Mouse (Mus musculus) olfactory bulb, adult 2 months (tissue): ENCODE results near the gene Pgpep1l. TPM values are rescaled to one million over a fixed set of nuclear protein-coding genes. Genes with fewer than 3 reads are reported as not detected.

Source experiments
- H3K27ac ChIP-seq: fragments of 200-500 bp; 2 replicates; pipeline ENCODE4 v1.5.1; 2012; ENCODE audit warnings: low read depth, low read length; ENCODE audit not compliant: insufficient read depth
- H3K4me1 ChIP-seq: fragments of 200-500 bp; 2 replicates; pipeline ENCODE4 v1.6.1; 2012; ENCODE audit warnings: low read length; ENCODE audit not compliant: control insufficient read depth, insufficient read depth
- H3K4me3 ChIP-seq: fragments of 200-500 bp; 2 replicates; pipeline ENCODE4 v1.5.1; 2012; ENCODE audit warnings: mild to moderate bottlenecking, low read depth, low read length, moderate library complexity; ENCODE audit not compliant: insufficient read depth
- CTCF ChIP-seq: fragments of 200-500 bp; IDR thresholded peaks from 2 replicates; pipeline ENCODE4 v1.5.1; 2012; ENCODE audit warnings: low read depth, mild to moderate bottlenecking, low read length, moderate library complexity; ENCODE audit not compliant: insufficient read depth
- POLR2A ChIP-seq: fragments of 200-500 bp; IDR thresholded peaks from 2 replicates; pipeline ENCODE4 v1.6.1; 2012; ENCODE audit warnings: mild to moderate bottlenecking, low read depth, low read length, moderate library complexity; ENCODE audit not compliant: insufficient read depth
- WGBS: fragments of 180-500 bp; shearing (Covaris S2); methylation state at CpG from one replicate; pipeline ENCODE4 v1.1.7; 2018; 5-methylcytosine and 5-hydroxymethylcytosine counted together
- polyA plus RNA-seq: library from polyadenylated mRNA; stranded (reverse); fragments of >200 nt; gene quantifications from 2 replicates; pipeline ENCODE4 v1.2.4, GENCODE M21; 2012; ENCODE audit warnings: low replicate concordance; ENCODE audit not compliant: missing spikeins, insufficient read depth, insufficient read length

The Pgpep1l gene
- polyA plus RNA-seq, 1 experiment = not detected

GRCm38 (mm10) chr7:68230831-68231230 is 33.2 kb downstream of the Pgpep1l start:
- 88% methylated on average over 9 of the region's 9 CpGs for WGBS
- no peak overlapping the region for H3K27ac ChIP-seq
- TF ChIP-seq POLR2A (no peak), CTCF (no peak)
- H3K4me1 ChIP-seq = no peaks in the 10 kb centered on the region
- no peak overlapping the region for H3K4me3 ChIP-seq

- Histone ChIP-seq H3K4me1 (peaks cover under 1% of the 10 kb centered on the region), H3K4me3 (no peak overlapping the region), H3K27ac (no peak overlapping the region)
- TF ChIP-seq CTCF = no peak
- TF ChIP-seq POLR2A = no peak
- 66% methylated on average over 6 of the region's 6 CpGs for WGBS
Measured at GRCm38 (mm10) chr7:68228491-68228890, 35.5 kb downstream of the Pgpep1l start.

GRCm38 (mm10) chr7:68227621-68228020 is 36.4 kb downstream of the Pgpep1l start:
- Histone ChIP-seq H3K4me3 (no peak overlapping the region), H3K4me1 (peaks cover 7% of the 10 kb centered on the region), H3K27ac (no peak overlapping the region)
- WGBS = 87% methylated on average over 4 of the region's 4 CpGs
- TF ChIP-seq POLR2A (no peak), CTCF (no peak)

GRCm38 (mm10) chr7:68227021-68227420 is 37.0 kb downstream of the Pgpep1l start:
- H3K27ac ChIP-seq = no peak overlapping the region
- H3K4me3 ChIP-seq = no peak overlapping the region
- 87% methylated on average over 11 of the region's 11 CpGs for WGBS
- TF ChIP-seq POLR2A (no peak), CTCF (no peak)
- peaks cover 9% of the 10 kb centered on the region for H3K4me1 ChIP-seq

GRCm38 (mm10) chr7:68225427-68226054 is 38.5 kb downstream of the Pgpep1l start:
- 80% methylated on average over 9 of the region's 9 CpGs for WGBS
- Histone ChIP-seq H3K27ac (no peak overlapping the region), H3K4me1 (peaks cover 14% of the 10 kb centered on the region), H3K4me3 (no peak overlapping the region)
- TF ChIP-seq POLR2A (no peak), CTCF (no peak)

GRCm38 (mm10) chr7:68224006-68224405 is 40.0 kb downstream of the Pgpep1l start:
- peaks cover 14% of the 10 kb centered on the region for H3K4me1 ChIP-seq
- H3K27ac ChIP-seq = no peak overlapping the region
- H3K4me3 ChIP-seq = no peak overlapping the region
- WGBS = 91% methylated on average over 5 of the region's 5 CpGs
- no peak for TF ChIP-seq POLR2A
- no peak for TF ChIP-seq CTCF

- Histone ChIP-seq H3K4me3 (no peak overlapping the region), H3K4me1 (peaks cover 14% of the 10 kb centered on the region), H3K27ac (no peak overlapping the region)
- 28% methylated on average over 13 of the region's 13 CpGs for WGBS
- TF ChIP-seq POLR2A = no peak
- no peak for TF ChIP-seq CTCF
Measured at GRCm38 (mm10) chr7:68223356-68223808, 40.7 kb downstream of the Pgpep1l start.

- TF ChIP-seq CTCF (no peak), POLR2A (no peak)
- 59% methylated on average over 9 of the region's 9 CpGs for WGBS
- Histone ChIP-seq H3K4me3 (no peak overlapping the region), H3K4me1 (peaks cover 14% of the 10 kb centered on the region), H3K27ac (no peak overlapping the region)
Measured at GRCm38 (mm10) chr7:68221677-68222230, 42.3 kb downstream of the Pgpep1l start.

- H3K27ac ChIP-seq = no peak overlapping the region
- H3K4me3 ChIP-seq = no peak overlapping the region
- 93% methylated on average over 11 of the region's 11 CpGs for WGBS
- TF ChIP-seq CTCF (no peak), POLR2A (no peak)
- peaks cover 14% of the 10 kb centered on the region for H3K4me1 ChIP-seq
Measured at GRCm38 (mm10) chr7:68218879-68219278, 45.2 kb downstream of the Pgpep1l start.

GRCm38 (mm10) chr7:68215522-68216070 is 48.4 kb downstream of the Pgpep1l start:
- no peak overlapping the region for H3K27ac ChIP-seq
- 69% methylated on average over 18 of the region's 18 CpGs for WGBS
- H3K4me1 ChIP-seq = no peaks in the 10 kb centered on the region
- TF ChIP-seq POLR2A (no peak), CTCF (no peak)
- H3K4me3 ChIP-seq = no peak overlapping the region
